Mouse (Mus musculus) liver, postnatal 0 days (tissue): ENCODE measurements at regions not wholly inside any gene's neighbourhood (a gene's known extent, or its start where the extent isn't known, plus 50 kb on each side); places are given as distances from the start of the nearest gene placed in this dataset.

Experiments used
- CTCF ChIP-seq: sonication (generic); IDR thresholded peaks from 2 replicates; pipeline ENCODE4 v1.5.1; 2016; ENCODE audit warnings: antibody characterized with exemption, low read depth
- EP300 ChIP-seq: IDR thresholded peaks from 2 replicates; pipeline ENCODE4 v1.6.1; 2016; ENCODE audit warnings: antibody characterized with exemption, low read depth, mild to moderate bottlenecking

GRCm38 (mm10) chr13:107303322-107303721 is 281.4 kb upstream of the Kif2a start:
- no peak for TF ChIP-seq CTCF
- TF ChIP-seq EP300: no peak
